Mouse (Mus musculus) stomach, postnatal 0 days (tissue): ENCODE data around the gene Dcaf8.

Source experiments
- CTCF ChIP-seq: IDR thresholded peaks from 2 replicates; pipeline ENCODE4 v1.5.1; 2016; ENCODE audit warnings: antibody characterized with exemption, low read depth, mild to moderate bottlenecking, moderate library complexity
- EP300 ChIP-seq: optimal IDR thresholded peaks from 2 replicates; pipeline ENCODE3; 2016; ENCODE audit warnings: antibody characterized with exemption

GRCm38 (mm10) chr1:172194435-172194834, 46.6 kb downstream of the Dcaf8 start:
- TF ChIP-seq EP300 = no peak
- TF ChIP-seq CTCF = no peak
